Mouse (Mus musculus) liver, embryonic 11.5 days (tissue): ENCODE measurements at regions not wholly inside any gene's neighbourhood (a gene's known extent, or its start where the extent isn't known, plus 50 kb on each side); places are given as distances from the start of the nearest gene placed in this dataset.
"Not testable (repeated sequence)": the region's sequence is repeated elsewhere in the genome, so short reads cannot be mapped to it uniquely, and the experiment has no call there.

Source experiments
- ATAC-seq: fragments of 200-750 bp; cut with Nextera tagmentation; replicated peaks from 2 replicates; pipeline ENCODE4 v1.8.0; 2017; ENCODE audit warnings: moderate number of reproducible peaks, mild to moderate bottlenecking, moderate TSS enrichment, moderate library complexity; ENCODE audit not compliant: low FRiP score
- DNase-seq: peaks from one replicate; pipeline ENCODE4 v3.0.0-alpha.2; 2017; ENCODE audit warnings: low spot score
- H3K27ac ChIP-seq: fragments of 300-500 bp; sonication (generic); 2 replicates; pipeline ENCODE4 v1.5.1; 2014; ENCODE audit warnings: mild to moderate bottlenecking, low read depth, low read length, control low read depth
- H3K27me3 ChIP-seq: fragments of 300-500 bp; sonication (generic); replicated peaks from 2 replicates; pipeline ENCODE4 v1.6.1; 2014; ENCODE audit warnings: low read length, mixed read lengths; ENCODE audit not compliant: control insufficient read depth, insufficient read depth
- H3K36me3 ChIP-seq: fragments of 300-500 bp; sonication (generic); 2 replicates; pipeline ENCODE4 v1.6.1; 2014; ENCODE audit warnings: mild to moderate bottlenecking, low read length, moderate library complexity, mixed read lengths; ENCODE audit not compliant: control insufficient read depth, insufficient read depth
- H3K4me1 ChIP-seq: fragments of 300-500 bp; sonication (generic); replicated peaks from 2 replicates; pipeline ENCODE4 v1.6.1; 2014; ENCODE audit warnings: low read length, mixed read lengths; ENCODE audit not compliant: control insufficient read depth, insufficient read depth
- H3K4me2 ChIP-seq: fragments of 300-500 bp; sonication (generic); 2 replicates; pipeline ENCODE4 v1.6.1; 2014; ENCODE audit warnings: mild to moderate bottlenecking, control low read depth, moderate library complexity
- H3K4me3 ChIP-seq: fragments of 300-500 bp; sonication (generic); 2 replicates; pipeline ENCODE4 v1.5.1; 2014; ENCODE audit warnings: low read depth, low read length, control low read depth
- H3K9ac ChIP-seq: fragments of 300-500 bp; sonication (generic); 2 replicates; pipeline ENCODE4 v1.6.1; 2014; ENCODE audit warnings: low read depth, low read length, control low read depth
- H3K9me3 ChIP-seq: fragments of 300-500 bp; sonication (generic); 2 replicates; pipeline ENCODE4 v1.6.1; 2016; ENCODE audit warnings: low read length, inconsistent platforms, mixed read lengths; ENCODE audit not compliant: control insufficient read depth
- WGBS: fragments of 180-500 bp; shearing (Covaris S2); extraction: QIAGEN DNeasy Blood & Tissue Kit; methylation state at CpG from one replicate; pipeline ENCODE4 v1.1.7; 2014; 5-methylcytosine and 5-hydroxymethylcytosine counted together

GRCm38 (mm10) chr17:3055376-3055775, 59.4 kb upstream of the Scaf8 start:
- H3K9me3 ChIP-seq, DNase-seq, ATAC-seq, H3K4me3 ChIP-seq, H3K27ac ChIP-seq, H3K9ac ChIP-seq, H3K4me1 ChIP-seq, H3K4me2 ChIP-seq, H3K27me3 ChIP-seq, H3K36me3 ChIP-seq: not testable (repeated sequence)
- WGBS, result 80% methylated on average over 3 of the region's 3 CpGs

- not testable (repeated sequence) for H3K27ac ChIP-seq, DNase-seq, H3K4me2 ChIP-seq, H3K4me1 ChIP-seq, H3K27me3 ChIP-seq, ATAC-seq, H3K4me3 ChIP-seq, H3K36me3 ChIP-seq, H3K9ac ChIP-seq
- 86% methylated on average over 1 of the region's 1 CpGs for WGBS
- H3K9me3 ChIP-seq, result peaks cover 10% of the 10 kb centered on the region
These were observed 51.4 kb upstream of the Scaf8 start for GRCm38 (mm10) chr17:3063401-3063800.
